In genomic region chr3:129612311-129613097, GRCm38 (mm10) we compare ENCODE assay signal across 10 mouse cellular contexts.
DNase-seq lines count a peak whose midpoint lies in the region; ATAC-seq lines count a peak whose summit lies in the region.
"Had no signal": no experiment of that assay in that cellular context is flagged by ENCODE, and none has a peak within 500 bp of the region (broad histone marks: within the 10 kb centered on the region; RNA-seq: fewer than 3 reads in every experiment).

No protein-coding gene starts in this region.

- intact Hi-C loops in gastrocnemius, postnatal 36 days (cut with DNase I): no loop called here

- H3K4me1 ChIP-seq in forebrain, embryonic 15.5 days: 0 out of 2 replicates have a peak, but pooled peaks cover 5% of the 10 kb centered on the region
- peaks cover 9% of the 10 kb centered on the region; the same call in 1 of the 2 replicates for H3K4me1 ChIP-seq in forebrain, embryonic 10.5 days
- H3K4me1 ChIP-seq in lung, embryonic 15.5 days: peaks cover 4% of the 10 kb centered on the region; the same call in 1 of the 2 replicates
- H3K4me1 ChIP-seq: stomach, embryonic 15.5 days had no signal

- no peaks in the 10 kb centered on the region for H3K9me3 ChIP-seq in forebrain, embryonic 15.5 days
- no peaks in the 10 kb centered on the region for H3K9me3 ChIP-seq in forebrain, embryonic 10.5 days
- H3K9me3 ChIP-seq in lung, embryonic 15.5 days: no peaks in the 10 kb centered on the region
- H3K9me3 ChIP-seq: stomach, embryonic 15.5 days had no signal

- H3K9ac ChIP-seq in forebrain, embryonic 15.5 days (replicated peaks): no peak overlapping the region
- H3K9ac ChIP-seq in lung, embryonic 15.5 days: no peak overlapping the region
- H3K9ac ChIP-seq: stomach, embryonic 15.5 days had no signal

- H3K4me3 ChIP-seq in forebrain, embryonic 15.5 days: no peak overlapping the region
- H3K4me3 ChIP-seq in forebrain, embryonic 10.5 days: no peak overlapping the region
- H3K4me3 ChIP-seq in lung, embryonic 15.5 days: no peak overlapping the region
- H3K4me3 ChIP-seq: heart, adult 2 months; stomach, embryonic 15.5 days had no signal

- 0 out of 2 replicates have a peak, but pooled peaks cover 7% of the 10 kb centered on the region for H3K36me3 ChIP-seq in forebrain, embryonic 15.5 days
- peaks cover 65% of the 10 kb centered on the region for H3K36me3 ChIP-seq in forebrain, embryonic 10.5 days (replicated peaks)
- H3K36me3 ChIP-seq in lung, embryonic 15.5 days: no peaks in the 10 kb centered on the region
- H3K36me3 ChIP-seq: stomach, embryonic 15.5 days had no signal

- H3K27me3 ChIP-seq in forebrain, embryonic 15.5 days: no peaks in the 10 kb centered on the region
- H3K27me3 ChIP-seq in forebrain, embryonic 10.5 days (ENCODE audit: poor library complexity, severe bottlenecking): no peaks in the 10 kb centered on the region
- H3K27me3 ChIP-seq in lung, embryonic 15.5 days: peaks cover 28% of the 10 kb centered on the region
- H3K27me3 ChIP-seq: stomach, embryonic 15.5 days had no signal

- no peak overlapping the region for H3K4me2 ChIP-seq in forebrain, embryonic 15.5 days (replicated peaks)
- no peak overlapping the region for H3K4me2 ChIP-seq in lung, embryonic 15.5 days
- H3K4me2 ChIP-seq: stomach, embryonic 15.5 days had no signal

- H3K27ac ChIP-seq in forebrain, embryonic 15.5 days (replicated peaks): peak overlapping the region; percentile 14
- no peak overlapping the region for H3K27ac ChIP-seq in forebrain, embryonic 10.5 days
- no peak overlapping the region for H3K27ac ChIP-seq in lung, embryonic 15.5 days
- H3K27ac ChIP-seq: heart, adult 2 months had no signal

- ATAC-seq in forebrain, embryonic 15.5 days (replicated peaks): peak; percentile 69
- peak; percentile 27; the same call in 1 of the 2 replicates for ATAC-seq in lung, embryonic 15.5 days (ENCODE audit: borderline replicate concordance, extremely low read depth, low FRiP score, low TSS enrichment)

- 85% methylated on average over 25 of the region's 25 CpGs for WGBS in forebrain, embryonic 15.5 days
- 95% methylated on average over 25 of the region's 25 CpGs for WGBS in forebrain, embryonic 10.5 days
- 82% methylated on average over 25 of the region's 25 CpGs for WGBS in lung, embryonic 15.5 days

- DNase-seq in forebrain, embryonic 10.5 days (ENCODE audit: extremely low spot score, low spot score): no peak
- no peak for DNase-seq in lung, postnatal 10 days
- DNase-seq in heart, postnatal 4 days: peak; percentile 31
- peak; percentile 62 for DNase-seq in lung, postnatal 36 days
- DNase-seq in adrenal gland, adult 2 months: no peak
- DNase-seq in gastrocnemius, postnatal 36 days: no peak

Comparison
In these comparisons a context has a peak if more than half of its experiments do, and no peak if none do; other contexts are left out.
1. DNase-seq: peak in heart, postnatal 4 days (single experiment) and lung, postnatal 36 days (single experiment); none in forebrain, embryonic 10.5 days (single experiment), lung, postnatal 10 days (single experiment), adrenal gland, adult 2 months (single experiment) and gastrocnemius, postnatal 36 days (0 of 2).